Mouse (Mus musculus) midbrain, embryonic 10.5 days (tissue): ENCODE measurements at regions not wholly inside any gene's neighbourhood (a gene's known extent, or its start where the extent isn't known, plus 50 kb on each side); places are given as distances from the start of the nearest gene placed in this dataset.

ENCODE experiments used
- DNase-seq: peaks from one replicate; pipeline ENCODE4 v3.0.0-alpha.2; 2017; ENCODE audit warnings: low spot score
- H3K27ac ChIP-seq: fragments of 300-500 bp; sonication (generic); replicated peaks from 2 replicates; pipeline ENCODE4 v1.5.1; 2016; ENCODE audit warnings: mild to moderate bottlenecking
- H3K27me3 ChIP-seq: fragments of 300-500 bp; sonication (generic); 2 replicates; pipeline ENCODE4 v1.6.1; 2016; ENCODE audit warnings: low read depth, mild to moderate bottlenecking; ENCODE audit not compliant: poor library complexity, severe bottlenecking
- H3K36me3 ChIP-seq: fragments of 300-500 bp; sonication (generic); 2 replicates; pipeline ENCODE4 v1.6.1; 2016; ENCODE audit warnings: mild to moderate bottlenecking, moderate library complexity
- H3K4me1 ChIP-seq: fragments of 300-500 bp; sonication (generic); 2 replicates; pipeline ENCODE4 v1.6.1; 2016
- H3K4me3 ChIP-seq: fragments of 300-500 bp; sonication (generic); 2 replicates; pipeline ENCODE4 v1.5.1; 2016; ENCODE audit warnings: mild to moderate bottlenecking, moderate library complexity
- H3K9me3 ChIP-seq: fragments of 300-500 bp; sonication (generic); replicated peaks from 2 replicates; pipeline ENCODE4 v1.6.1; 2016; ENCODE audit warnings: mild to moderate bottlenecking
- WGBS: fragments of 180-500 bp; shearing (Covaris S2); methylation state at CpG from one replicate; pipeline ENCODE4 v1.1.7; 2016; 5-methylcytosine and 5-hydroxymethylcytosine counted together

DNA sequence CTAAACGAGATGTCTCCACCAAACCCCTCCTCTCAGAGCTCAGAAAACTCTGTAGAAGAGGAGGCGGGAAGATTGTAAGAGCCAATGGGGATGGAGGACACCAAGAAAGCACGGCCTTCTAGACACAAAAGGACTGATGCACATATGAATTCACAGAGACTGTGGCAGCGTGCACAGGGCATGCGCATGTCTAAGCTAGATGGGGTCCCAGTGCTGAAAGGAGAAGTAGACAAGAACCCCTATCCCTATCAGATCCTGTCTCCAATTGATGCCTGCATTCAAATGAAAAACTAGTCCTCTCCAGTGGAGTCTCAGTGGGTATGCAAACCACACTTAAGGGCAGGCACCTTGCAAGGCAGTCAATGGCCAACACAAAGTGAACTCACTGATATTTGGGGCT lies 123.3 kb downstream of the Dhrs2 start:
- Histone ChIP-seq H3K9me3 (no peaks in the 10 kb centered on the region), H3K27ac (no peak overlapping the region), H3K4me3 (no peak overlapping the region), H3K27me3 (no peaks in the 10 kb centered on the region), H3K36me3 (no peaks in the 10 kb centered on the region), H3K4me1 (no peaks in the 10 kb centered on the region)
- no peak for DNase-seq
- WGBS = 82% methylated on average over 5 of the region's 5 CpGs

DNA sequence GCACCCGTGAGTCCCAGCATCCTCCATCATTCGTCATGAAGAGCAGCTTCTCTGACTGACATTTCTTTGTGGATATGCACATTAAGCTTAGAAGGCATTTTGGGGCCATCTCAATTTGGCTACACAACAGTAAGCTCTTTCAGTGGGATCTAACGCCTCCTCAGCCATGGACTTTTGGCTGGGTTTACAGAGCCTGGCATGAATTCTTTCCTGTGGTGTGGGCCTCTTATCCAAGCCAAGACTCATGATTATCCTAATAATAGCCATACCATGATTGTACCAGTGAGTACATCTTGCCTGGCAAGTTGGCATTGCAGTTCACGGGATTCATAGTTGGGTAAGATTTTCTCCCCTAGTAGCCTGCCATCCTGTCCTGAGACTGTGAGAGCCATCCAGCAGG lies 126.3 kb downstream of the Dhrs2 start:
- Histone ChIP-seq H3K9me3 (no peaks in the 10 kb centered on the region), H3K27me3 (no peaks in the 10 kb centered on the region), H3K36me3 (no peaks in the 10 kb centered on the region), H3K27ac (no peak overlapping the region), H3K4me3 (no peak overlapping the region), H3K4me1 (no peaks in the 10 kb centered on the region)
- DNase-seq = no peak
- WGBS = 91% methylated on average over 4 of the region's 4 CpGs

DNA sequence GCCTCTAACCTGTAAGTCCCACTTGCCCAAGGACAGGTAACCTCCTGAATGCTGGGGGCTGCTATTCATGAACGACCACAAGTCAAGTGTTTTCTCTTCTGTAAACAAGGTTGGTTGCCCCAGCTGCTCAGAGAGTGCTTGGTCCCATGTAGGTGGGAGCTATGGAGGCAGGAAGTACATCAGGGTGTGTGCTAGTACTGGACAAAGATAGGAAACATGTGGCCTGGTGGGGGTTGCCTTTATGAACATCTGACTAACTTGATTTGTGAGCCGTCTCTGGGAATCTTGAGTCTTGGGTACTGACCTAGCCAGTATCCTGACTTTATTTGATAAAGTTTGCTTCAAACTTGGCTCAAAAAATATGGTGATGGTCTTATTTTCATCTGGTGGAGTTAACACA lies 121.3 kb upstream of the Dhrs4 start:
- Histone ChIP-seq H3K9me3 (no peaks in the 10 kb centered on the region), H3K4me1 (no peaks in the 10 kb centered on the region), H3K27me3 (no peaks in the 10 kb centered on the region), H3K4me3 (no peak overlapping the region), H3K27ac (no peak overlapping the region), H3K36me3 (no peaks in the 10 kb centered on the region)
- DNase-seq = no peak
- 80% methylated on average over 2 of the region's 2 CpGs for WGBS

DNA sequence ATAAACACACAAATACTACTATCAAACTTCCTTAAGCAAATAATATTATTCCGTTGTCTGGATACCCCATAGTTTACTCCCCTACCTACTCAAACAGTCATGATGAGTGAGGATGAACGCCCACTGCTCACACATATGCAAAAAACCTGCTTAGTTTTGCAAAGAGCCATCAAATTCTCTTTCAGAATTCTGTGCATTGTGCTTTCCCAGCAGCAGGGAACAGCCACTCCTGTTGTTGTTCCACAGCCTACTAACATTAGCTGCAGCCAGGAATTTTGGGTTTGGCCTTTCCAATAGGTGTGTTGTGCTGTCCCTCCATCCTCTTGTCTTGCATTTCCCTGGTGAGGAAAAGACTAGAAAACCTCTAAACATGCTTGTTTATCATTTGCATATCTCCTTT lies 120.1 kb upstream of the Dhrs4 start:
- Histone ChIP-seq H3K27me3 (no peaks in the 10 kb centered on the region), H3K4me1 (no peaks in the 10 kb centered on the region), H3K4me3 (no peak overlapping the region), H3K9me3 (no peaks in the 10 kb centered on the region), H3K36me3 (no peaks in the 10 kb centered on the region), H3K27ac (no peak overlapping the region)
- WGBS = 78% methylated on average over 2 of the region's 2 CpGs
- no peak for DNase-seq

DNA sequence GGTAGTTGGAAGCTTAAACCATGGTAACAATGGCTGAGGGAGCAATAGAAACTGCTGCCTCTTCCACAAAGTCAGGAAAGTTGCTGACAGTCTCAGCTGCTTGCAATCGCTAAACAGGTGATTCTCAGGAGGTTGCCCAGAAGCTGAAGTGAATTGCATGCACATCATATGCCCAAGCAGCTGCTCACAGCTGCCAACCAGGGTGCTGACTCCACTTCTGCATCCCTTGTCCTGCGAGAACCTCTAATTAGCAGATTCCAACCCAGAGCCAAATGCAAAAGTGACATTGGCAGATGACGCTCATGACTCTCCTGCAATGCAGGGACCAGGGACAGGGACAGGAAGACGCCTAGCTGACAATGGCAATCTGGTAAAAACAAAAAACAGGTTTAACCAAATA lies 116.2 kb upstream of the Dhrs4 start:
- DNase-seq = no peak
- no peaks in the 10 kb centered on the region for H3K9me3 ChIP-seq
- H3K27me3 ChIP-seq = no peaks in the 10 kb centered on the region
- 80% methylated on average over 4 of the region's 4 CpGs for WGBS
- no peak overlapping the region for H3K27ac ChIP-seq
- H3K36me3 ChIP-seq = no peaks in the 10 kb centered on the region
- H3K4me3 ChIP-seq = no peak overlapping the region
- H3K4me1 ChIP-seq = no peaks in the 10 kb centered on the region

DNA sequence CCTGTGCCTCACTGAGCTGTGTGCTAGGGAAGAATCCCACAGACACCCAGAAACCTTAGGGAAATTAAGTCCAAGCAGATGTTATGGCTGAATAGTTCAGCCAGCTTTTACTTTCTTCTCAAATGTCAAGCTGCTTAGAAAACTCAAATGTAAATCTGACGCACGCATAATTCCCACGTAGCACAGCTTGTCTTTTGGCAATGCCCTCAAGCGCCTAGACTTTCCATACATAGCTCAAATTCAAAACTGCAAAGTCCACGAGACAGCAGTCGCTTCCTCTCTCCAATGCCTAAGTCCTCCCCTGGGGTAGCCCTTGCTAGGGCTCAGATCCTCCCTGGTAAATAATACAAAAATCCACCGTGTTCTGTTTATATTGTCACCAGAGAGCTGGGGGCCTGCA lies 115.8 kb upstream of the Dhrs4 start:
- no peak for DNase-seq
- 81% methylated on average over 7 of the region's 7 CpGs for WGBS
- H3K4me3 ChIP-seq = no peak overlapping the region

DNA sequence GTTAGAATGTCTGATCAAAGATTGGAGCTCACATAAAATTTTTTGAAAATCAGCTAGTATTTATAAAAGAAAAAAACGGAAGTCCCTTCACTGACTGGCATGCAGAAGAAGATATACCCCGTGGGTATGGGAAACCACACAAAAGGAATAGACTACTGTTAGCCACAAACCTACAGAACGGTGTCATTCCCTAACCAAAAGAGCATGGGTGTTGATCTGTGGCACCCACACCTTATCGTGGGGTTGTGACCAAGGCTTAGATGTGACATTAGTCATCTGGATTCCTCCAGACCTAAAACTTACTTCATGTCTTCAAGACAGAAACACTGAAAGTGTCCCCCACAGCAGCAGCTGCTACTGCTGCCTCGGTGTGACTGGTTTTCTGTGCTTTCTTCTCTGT lies 108.2 kb upstream of the Dhrs4 start:
- no peak for DNase-seq
- no peaks in the 10 kb centered on the region for H3K27me3 ChIP-seq
- H3K27ac ChIP-seq = no peak overlapping the region
- H3K4me1 ChIP-seq = no peaks in the 10 kb centered on the region
- H3K4me3 ChIP-seq = no peak overlapping the region
- H3K36me3 ChIP-seq = no peaks in the 10 kb centered on the region
- 84% methylated on average over 5 of the region's 5 CpGs for WGBS
- H3K9me3 ChIP-seq = no peaks in the 10 kb centered on the region

More for the DNA sequence above, 115.8 kb upstream of the Dhrs4 start:
- Histone ChIP-seq H3K27ac (no peak overlapping the region), H3K36me3 (no peaks in the 10 kb centered on the region), H3K9me3 (no peaks in the 10 kb centered on the region), H3K27me3 (no peaks in the 10 kb centered on the region), H3K4me1 (no peaks in the 10 kb centered on the region)

DNA sequence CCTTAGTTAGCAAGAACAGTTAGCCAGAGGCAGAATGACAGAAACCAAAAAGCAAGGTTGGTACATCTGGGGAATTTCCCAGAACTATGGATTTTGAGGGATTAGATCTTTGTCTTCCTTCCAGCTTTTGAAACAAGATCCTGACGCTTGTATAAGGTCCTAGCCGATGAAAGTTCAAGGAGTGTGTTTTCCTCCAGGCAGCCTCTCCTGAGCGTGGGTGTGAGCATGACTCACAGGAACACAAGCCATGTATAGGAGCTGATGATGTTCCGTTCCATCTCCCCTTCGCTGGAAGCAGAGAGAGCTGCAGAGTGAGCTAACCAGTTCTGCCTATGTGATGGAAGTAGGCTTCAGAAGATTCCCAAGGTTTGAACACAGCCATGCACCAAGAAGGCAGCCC lies 105.6 kb upstream of the Dhrs4 start:
- H3K4me1 ChIP-seq = no peaks in the 10 kb centered on the region
- WGBS = 85% methylated on average over 5 of the region's 5 CpGs
- H3K9me3 ChIP-seq = no peaks in the 10 kb centered on the region
- no peak for DNase-seq
- no peak overlapping the region for H3K4me3 ChIP-seq
- H3K27me3 ChIP-seq = no peaks in the 10 kb centered on the region
- H3K36me3 ChIP-seq = no peaks in the 10 kb centered on the region
- no peak overlapping the region for H3K27ac ChIP-seq

DNA sequence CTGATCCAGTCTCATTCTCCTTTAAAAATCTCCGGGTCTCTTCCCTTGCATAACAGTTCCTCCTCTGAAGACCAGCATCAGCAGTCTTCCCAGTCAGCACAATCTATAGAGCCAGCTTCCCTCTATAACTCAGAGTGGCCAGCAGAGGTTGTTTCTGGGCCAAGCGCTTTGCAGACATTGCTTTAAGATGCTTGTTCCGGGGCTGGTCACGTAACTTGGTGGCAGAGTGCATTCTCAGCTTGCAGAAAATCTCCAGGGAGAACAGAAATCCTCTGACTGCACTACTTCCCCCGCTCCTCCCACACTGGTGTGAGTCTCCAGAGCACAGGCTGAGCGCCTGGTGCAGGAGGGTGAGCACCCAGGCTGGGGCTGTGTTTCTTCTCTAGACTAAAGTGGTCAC lies 91.8 kb upstream of the Dhrs4 start:
- H3K9me3 ChIP-seq = no peaks in the 10 kb centered on the region
- H3K36me3 ChIP-seq = no peaks in the 10 kb centered on the region
- 63% methylated on average over 6 of the region's 6 CpGs for WGBS
- no peaks in the 10 kb centered on the region for H3K27me3 ChIP-seq
- H3K4me1 ChIP-seq = peaks cover 3% of the 10 kb centered on the region; the same call in 1 of the 2 replicates
- H3K27ac ChIP-seq = no peak overlapping the region
- no peak for DNase-seq
- no peak overlapping the region for H3K4me3 ChIP-seq

DNA sequence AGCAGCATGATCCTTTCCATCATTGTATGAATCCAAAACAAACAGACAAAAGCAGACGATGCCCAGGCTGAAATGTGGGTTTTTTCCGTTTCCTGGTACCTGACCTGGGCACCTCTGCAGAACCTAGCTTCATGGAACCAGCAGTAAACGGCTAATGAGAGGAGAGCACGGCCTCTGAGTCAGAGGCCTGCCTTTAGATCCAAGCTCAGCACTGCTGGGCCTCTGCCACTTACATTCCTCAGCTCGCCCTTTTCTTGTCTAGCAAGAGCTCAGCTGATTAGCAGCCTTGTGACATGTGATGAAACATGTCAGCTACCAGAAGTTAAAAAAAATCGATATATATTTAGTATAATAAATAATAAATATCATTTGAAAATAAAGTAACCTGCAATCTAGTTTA lies 91.2 kb upstream of the Dhrs4 start:
- Histone ChIP-seq H3K9me3 (no peaks in the 10 kb centered on the region), H3K4me1 (peaks cover 3% of the 10 kb centered on the region; the same call in 1 of the 2 replicates), H3K27ac (no peak overlapping the region), H3K36me3 (no peaks in the 10 kb centered on the region), H3K4me3 (no peak overlapping the region), H3K27me3 (no peaks in the 10 kb centered on the region)
- DNase-seq = no peak
- 75% methylated on average over 6 of the region's 6 CpGs for WGBS

DNA sequence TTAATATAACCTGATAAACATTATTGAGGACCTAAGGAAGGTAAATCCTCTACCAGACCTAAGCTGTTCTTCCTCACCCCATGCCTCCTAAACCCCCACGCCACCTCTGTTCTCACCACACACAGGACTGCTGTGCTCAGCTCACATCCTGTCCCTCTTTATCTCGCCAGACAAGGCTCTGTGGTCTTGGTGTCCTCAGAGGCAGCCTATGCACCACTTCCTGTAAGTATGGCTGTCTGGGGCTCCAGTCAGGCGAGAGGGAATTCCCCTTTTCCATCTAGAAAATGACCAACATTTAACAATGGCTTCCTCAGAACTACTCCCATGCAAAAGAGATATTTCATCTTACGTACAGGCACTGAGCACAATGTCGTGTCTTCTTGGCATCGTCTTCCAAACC lies 86.2 kb upstream of the Dhrs4 start:
- no peaks in the 10 kb centered on the region for H3K36me3 ChIP-seq
- peaks cover 16% of the 10 kb centered on the region for H3K4me1 ChIP-seq
- H3K27ac ChIP-seq = no peak overlapping the region
- WGBS = 82% methylated on average over 6 of the region's 6 CpGs
- no peaks in the 10 kb centered on the region for H3K27me3 ChIP-seq
- H3K9me3 ChIP-seq = no peaks in the 10 kb centered on the region
- DNase-seq = no peak
- H3K4me3 ChIP-seq = no peak overlapping the region

DNA sequence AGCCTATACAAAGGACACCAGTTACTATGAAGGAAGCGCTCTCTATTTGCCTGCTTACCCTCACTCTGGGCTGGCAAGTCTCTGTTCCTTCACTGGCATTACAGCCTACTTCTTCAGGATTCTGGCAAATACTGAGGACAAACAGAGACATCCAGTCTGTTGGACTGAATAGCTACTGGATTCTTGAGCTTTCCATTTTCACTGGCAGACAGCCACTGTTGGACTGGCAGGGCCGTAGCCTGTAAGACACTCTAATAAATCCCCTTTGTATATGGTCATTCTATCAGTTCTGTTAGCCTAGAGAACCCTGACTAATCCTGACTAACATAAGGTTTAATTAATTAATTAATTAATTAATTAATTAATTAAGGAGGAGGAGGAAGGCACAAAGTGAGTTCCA lies 72.4 kb upstream of the Dhrs4 start:
- no peaks in the 10 kb centered on the region for H3K9me3 ChIP-seq
- H3K4me1 ChIP-seq = no peaks in the 10 kb centered on the region
- H3K36me3 ChIP-seq = no peaks in the 10 kb centered on the region
- DNase-seq = no peak
- H3K4me3 ChIP-seq = no peak overlapping the region
- whole genome bisulfite sequencing = 90% methylated on average over 2 of the region's 2 CpGs
- H3K27ac ChIP-seq = no peak overlapping the region
- no peaks in the 10 kb centered on the region for H3K27me3 ChIP-seq
